ENCODE assay signal across 9 mouse cellular contexts in the genomic region with DNA sequence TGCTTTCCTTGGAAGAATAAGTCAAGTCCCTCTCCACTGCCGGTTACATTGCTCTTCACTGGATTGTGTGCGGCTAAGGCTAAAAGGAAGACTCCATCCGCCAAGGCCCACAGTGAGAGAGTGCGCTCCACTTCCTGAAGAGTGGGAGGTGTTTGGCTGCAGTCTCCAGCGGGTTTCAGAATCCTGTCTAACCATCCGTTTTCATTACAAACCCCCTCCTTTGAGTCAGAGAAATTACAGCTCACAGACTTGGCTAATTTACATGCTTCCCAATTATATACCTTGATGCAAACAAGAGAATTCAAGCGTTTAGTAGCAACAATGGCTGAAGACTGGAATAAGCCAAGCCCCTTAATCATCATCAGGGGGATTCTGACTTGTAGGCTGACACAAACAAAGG. TPM values are rescaled to one million over a fixed set of nuclear protein-coding genes. Genes with fewer than 3 reads are reported as not detected.
DNase-seq lines count a peak whose midpoint lies in the region; ATAC-seq and TF ChIP-seq lines count a peak whose summit lies in the region.
"Had no signal": no experiment of that assay in that cellular context is flagged by ENCODE, and none has a peak within 500 bp of the region (broad histone marks: within the 10 kb centered on the region; RNA-seq: fewer than 3 reads in every experiment).

No protein-coding gene starts in this region.

- no peak for TF ChIP-seq CTCF in kidney, postnatal 0 days (IDR thresholded peaks at IDR 0.05; ENCODE audit: low read depth)
- TF ChIP-seq CTCF in thymus, adult 2 months (IDR thresholded peaks at IDR 0.05; ENCODE audit: borderline replicate concordance, control insufficient read depth, extremely low read depth, insufficient read depth, low read length, poor library complexity) = no peak

- H3K9me3 ChIP-seq in forebrain, embryonic 16.5 days (ENCODE audit: control insufficient read depth, low read length) = no peaks in the 10 kb centered on the region
- H3K9me3 ChIP-seq in kidney, postnatal 0 days (replicated peaks; ENCODE audit: low read length) = no peaks in the 10 kb centered on the region
- H3K9me3 ChIP-seq in midbrain, embryonic 15.5 days = no peaks in the 10 kb centered on the region
- H3K9me3 ChIP-seq: liver, embryonic 15.5 days had no signal

- H3K36me3 ChIP-seq in forebrain, embryonic 16.5 days (ENCODE audit: control insufficient read depth, insufficient read depth) = no peaks in the 10 kb centered on the region
- H3K36me3 ChIP-seq in kidney, postnatal 0 days (ENCODE audit: insufficient read depth, low read length) = no peaks in the 10 kb centered on the region
- no peaks in the 10 kb centered on the region for H3K36me3 ChIP-seq in midbrain, embryonic 15.5 days (replicated peaks)
- no peaks in the 10 kb centered on the region for H3K36me3 ChIP-seq in thymus, adult 2 months (ENCODE audit: control insufficient read depth, insufficient read depth, low read length)
- H3K36me3 ChIP-seq: liver, embryonic 15.5 days had no signal

- peaks cover 20% of the 10 kb centered on the region for H3K4me1 ChIP-seq in forebrain, embryonic 16.5 days (replicated peaks; ENCODE audit: control insufficient read depth, insufficient read depth, low read length)
- peaks cover 9% of the 10 kb centered on the region; the same call in 1 of the 2 replicates for H3K4me1 ChIP-seq in kidney, postnatal 0 days (replicated peaks; ENCODE audit: insufficient read depth, low read length)
- peaks cover 15% of the 10 kb centered on the region for H3K4me1 ChIP-seq in midbrain, embryonic 15.5 days
- no peaks in the 10 kb centered on the region for H3K4me1 ChIP-seq in thymus, adult 2 months (replicated peaks; ENCODE audit: control insufficient read depth, insufficient read depth, low read length)
- H3K4me1 ChIP-seq: liver, embryonic 15.5 days had no signal

- TF ChIP-seq POLR2A in thymus, adult 2 months (IDR thresholded peaks at IDR 0.05; ENCODE audit: control insufficient read depth, extremely low read depth, insufficient read depth, low read length, poor library complexity) = no peak

- peak; percentile 43 for DNase-seq in layer of hippocampus, adult 11-12 months (ENCODE audit: low spot score)
- no peak for DNase-seq in layer of hippocampus, postnatal 25 days (ENCODE audit: extremely low spot score in 1 of 2, low spot score in 1 of 2)
- peak; percentile 76 for DNase-seq in kidney, postnatal 0 days (ENCODE audit: low spot score)
- no peak for DNase-seq in thymus, adult 2 months

- no peak overlapping the region for H3K4me2 ChIP-seq in forebrain, embryonic 16.5 days (ENCODE audit: low read length)
- H3K4me2 ChIP-seq in kidney, postnatal 0 days (ENCODE audit: low read length) = no peak overlapping the region
- H3K4me2 ChIP-seq in midbrain, embryonic 15.5 days = no peak overlapping the region
- H3K4me2 ChIP-seq: liver, embryonic 15.5 days had no signal

- ATAC-seq in forebrain, embryonic 16.5 days = peak; percentile 79
- no peak for ATAC-seq in kidney, postnatal 0 days (replicated peaks; ENCODE audit: low FRiP score, low read depth)
- ATAC-seq in midbrain, embryonic 15.5 days (replicated peaks) = no peak
- no peak for ATAC-seq in megakaryocyte, adult 5-6 weeks (ENCODE audit: poor library complexity, severe bottlenecking)
- no peak for ATAC-seq in megakaryocyte progenitor cell, adult 5-6 weeks (replicated peaks; ENCODE audit: poor library complexity)

- H3K27me3 ChIP-seq in forebrain, embryonic 16.5 days (replicated peaks; ENCODE audit: control insufficient read depth, insufficient read depth, low read length) = no peaks in the 10 kb centered on the region
- no peaks in the 10 kb centered on the region for H3K27me3 ChIP-seq in kidney, postnatal 0 days (ENCODE audit: insufficient read depth, low read length)
- H3K27me3 ChIP-seq in midbrain, embryonic 15.5 days (replicated peaks) = no peaks in the 10 kb centered on the region
- no peaks in the 10 kb centered on the region for H3K27me3 ChIP-seq in thymus, adult 2 months (ENCODE audit: control insufficient read depth, insufficient read depth, low read length)
- H3K27me3 ChIP-seq: liver, embryonic 15.5 days had no signal

- no peak overlapping the region for H3K4me3 ChIP-seq in forebrain, embryonic 16.5 days (replicated peaks; ENCODE audit: low read length)
- no peak overlapping the region for H3K4me3 ChIP-seq in kidney, postnatal 0 days (replicated peaks; ENCODE audit: low read depth, low read length)
- H3K4me3 ChIP-seq in midbrain, embryonic 15.5 days = no peak overlapping the region
- no peak overlapping the region for H3K4me3 ChIP-seq in thymus, adult 2 months (ENCODE audit: control insufficient read depth, insufficient read depth, low read length)
- H3K4me3 ChIP-seq: liver, embryonic 15.5 days had no signal

- 13% methylated on average over 7 of the region's 7 CpGs for WGBS in forebrain, embryonic 16.5 days
- 20% methylated on average over 7 of the region's 7 CpGs for WGBS in kidney, postnatal 0 days
- WGBS in midbrain, embryonic 15.5 days = 41% methylated on average over 7 of the region's 7 CpGs
- 86% methylated on average over 7 of the region's 7 CpGs for WGBS in thymus, adult 2 months

- H3K9ac ChIP-seq in forebrain, embryonic 16.5 days (replicated peaks; ENCODE audit: low read depth, low read length) = 0 out of 2 replicates have a peak overlapping the region, but pooled peaks have one; percentile 2
- no peak overlapping the region for H3K9ac ChIP-seq in kidney, postnatal 0 days (ENCODE audit: low read depth, low read length)
- no peak overlapping the region for H3K9ac ChIP-seq in midbrain, embryonic 15.5 days
- H3K9ac ChIP-seq: liver, embryonic 15.5 days had no signal

- peak overlapping the region; percentile 51 for H3K27ac ChIP-seq in forebrain, embryonic 16.5 days (ENCODE audit: low read length)
- peak overlapping the region; percentile 63 for H3K27ac ChIP-seq in kidney, postnatal 0 days
- peak overlapping the region; percentile 51; the same call in 1 of the 2 replicates for H3K27ac ChIP-seq in midbrain, embryonic 15.5 days
- H3K27ac ChIP-seq in thymus, adult 2 months (ENCODE audit: control insufficient read depth, insufficient read depth, low read length) = no peak overlapping the region
- H3K27ac ChIP-seq: liver, embryonic 15.5 days had no signal

RNA-seq across cellular contexts. Expression of gene Arl4c, which starts 55.1 kb away (rescaled TPM):
- 10 to 100 TPM; 28.5 to 29.6 TPM for total RNA-seq in layer of hippocampus, postnatal 25 days (2021)
- 37.1 and 39.7 TPM in 2 replicates for polyA plus RNA-seq in forebrain, embryonic 16.5 days (2015; fragmentation: Nextera tagmentation; extraction: Ambion mirVana)
- polyA plus RNA-seq in kidney, postnatal 0 days (2015; fragmentation: Nextera tagmentation; extraction: Ambion mirVana) = 29.1 and 30.6 TPM in 2 replicates
- polyA plus RNA-seq in midbrain, embryonic 15.5 days (2015; fragmentation: Nextera tagmentation; extraction: Ambion mirVana) = 55.3 and 55.6 TPM in 2 replicates
- total RNA-seq in megakaryocyte, adult 5-6 weeks (2015) = 25.3 and 27.4 TPM in 2 replicates
- total RNA-seq in megakaryocyte, adult 5-6 weeks (2017) = 36.0 and 39.1 TPM in 2 replicates
- total RNA-seq in megakaryocyte progenitor cell, adult 5-6 weeks (2015) = 3.3 and 5.5 TPM in 2 replicates
- 4.5 and 5.0 TPM in 2 replicates for total RNA-seq in megakaryocyte progenitor cell, adult 5-6 weeks (2017)
- 71.3 and 98.8 TPM in 2 replicates for polyA plus RNA-seq in thymus, adult 2 months (2012; rRNA removed)

Comparison
In these comparisons a context has a peak if more than half of its experiments do, and no peak if none do; other contexts are left out.
1. DNase-seq: peak in layer of hippocampus, adult 11-12 months (single experiment) and kidney, postnatal 0 days (single experiment); none in layer of hippocampus, postnatal 25 days (0 of 2) and thymus, adult 2 months (single experiment).